Mouse (Mus musculus) brain, embryonic 14.5 days (tissue): Measurements from ENCODE around the gene G6pc3.

Experiments used
- CTCF ChIP-seq: fragments of 200-500 bp; IDR thresholded peaks from 2 replicates; pipeline ENCODE4 v1.5.1; 2012; ENCODE audit warnings: inconsistent platforms, mild to moderate bottlenecking, moderate library complexity, borderline replicate concordance; ENCODE audit not compliant: insufficient read depth, insufficient read length; ENCODE audit errors: extremely low read depth
- POLR2A ChIP-seq: fragments of 200-500 bp; IDR thresholded peaks from 2 replicates; pipeline ENCODE4 v1.6.1; 2012; ENCODE audit warnings: mild to moderate bottlenecking, inconsistent platforms, borderline replicate concordance; ENCODE audit not compliant: poor library complexity, insufficient read depth, insufficient read length, severe bottlenecking; ENCODE audit errors: extremely low read depth

GRCm38 (mm10) chr11:102199856-102200255 lies 10.4 kb downstream of the G6pc3 start:
- TF ChIP-seq POLR2A (no peak), CTCF (no peak)
